Mouse (Mus musculus) limb, embryonic 13.5 days (tissue): ENCODE data around the gene Slc29a3. TPM values are rescaled to one million over a fixed set of nuclear protein-coding genes. Genes with fewer than 3 reads are reported as not detected.

ENCODE experiments used
- ATAC-seq: fragments of 200-750 bp; cut with Nextera tagmentation; 2 replicates; pipeline ENCODE4 v1.8.0; 2017; ENCODE audit warnings: low read depth, moderate number of reproducible peaks, moderate TSS enrichment; ENCODE audit not compliant: low FRiP score
- H3K27ac ChIP-seq: fragments of 300-500 bp; sonication (generic); 2 replicates; pipeline ENCODE4 v1.5.1; 2015; ENCODE audit warnings: inconsistent platforms, mild to moderate bottlenecking, moderate library complexity
- H3K27me3 ChIP-seq: fragments of 300-500 bp; sonication (generic); 2 replicates; pipeline ENCODE4 v1.6.1; 2015; ENCODE audit warnings: mild to moderate bottlenecking, inconsistent platforms
- H3K36me3 ChIP-seq: fragments of 300-500 bp; sonication (generic); 2 replicates; pipeline ENCODE4 v1.6.1; 2015; ENCODE audit warnings: inconsistent platforms, mild to moderate bottlenecking, moderate library complexity
- H3K4me1 ChIP-seq: fragments of 300-500 bp; sonication (generic); 2 replicates; pipeline ENCODE4 v1.6.1; 2015; ENCODE audit warnings: inconsistent platforms
- H3K4me2 ChIP-seq: fragments of 300-500 bp; sonication (generic); replicated peaks from 2 replicates; pipeline ENCODE4 v1.6.1; 2015; ENCODE audit warnings: inconsistent platforms, mild to moderate bottlenecking, moderate library complexity
- H3K4me3 ChIP-seq: fragments of 300-500 bp; sonication (generic); 2 replicates; pipeline ENCODE4 v1.5.1; 2015; ENCODE audit warnings: moderate library complexity, mild to moderate bottlenecking, inconsistent platforms
- H3K9ac ChIP-seq: fragments of 300-500 bp; sonication (generic); 2 replicates; pipeline ENCODE4 v1.6.1; 2015; ENCODE audit warnings: mild to moderate bottlenecking, inconsistent platforms
- H3K9me3 ChIP-seq: fragments of 300-500 bp; sonication (generic); 2 replicates; pipeline ENCODE4 v1.6.1; 2016; ENCODE audit warnings: inconsistent platforms
- WGBS: fragments of 180-500 bp; shearing (Covaris S2); methylation state at CpG from one replicate; pipeline ENCODE4 v1.1.7; 2015; 5-methylcytosine and 5-hydroxymethylcytosine counted together
- polyA plus RNA-seq: library from polyadenylated mRNA; unstranded; fragments of >200 nt; fragmentation: Nextera tagmentation; extraction: Ambion mirVana; gene quantifications from 2 replicates; pipeline ENCODE4 v1.2.1, GENCODE M21; 2015

The Slc29a3 gene
- polyA plus RNA-seq, 1 experiment from 2014 or later = 13.7 TPM

DNA sequence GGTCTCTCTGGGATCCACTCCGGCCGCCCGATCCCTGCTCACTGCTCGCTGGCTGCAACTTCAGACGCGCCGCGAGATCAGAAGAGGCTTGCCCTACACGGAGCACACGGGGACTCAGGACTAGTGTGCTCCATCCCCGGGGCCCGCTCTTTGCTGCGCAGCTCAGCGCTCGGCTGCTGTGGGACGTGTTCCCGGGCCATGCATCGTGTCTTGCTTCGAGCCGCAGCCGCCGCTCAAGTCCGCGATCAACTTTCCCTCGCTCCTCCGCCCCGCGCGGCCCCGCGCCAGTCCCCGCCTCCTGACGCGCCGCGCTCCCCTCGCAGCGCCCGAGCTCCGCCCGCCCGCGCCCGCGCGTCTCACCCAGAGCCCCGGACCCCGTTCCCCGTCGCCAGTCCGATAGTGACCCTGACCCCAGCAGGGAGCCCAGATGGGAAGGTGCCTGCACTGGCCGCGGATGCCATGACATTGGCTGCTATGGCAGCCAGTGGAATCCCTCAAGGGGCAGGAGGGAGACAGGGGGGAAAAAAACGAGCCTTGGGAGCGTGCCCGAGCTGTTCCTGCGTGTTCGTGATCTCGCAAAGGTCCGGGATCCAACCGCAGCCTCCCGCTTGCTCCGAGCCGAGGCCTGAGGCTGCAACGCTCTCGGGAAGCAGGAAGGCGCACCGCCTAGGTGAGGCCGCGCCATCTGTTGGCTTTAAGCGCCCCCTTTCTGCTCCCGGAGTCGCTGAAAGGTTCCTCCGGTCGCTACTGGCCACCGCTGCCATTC lies 65.4 kb downstream of the Slc29a3 start:
- ATAC-seq = peak; percentile 76
- WGBS = under 1% methylated on average over 75 of the region's 76 CpGs
- Histone ChIP-seq H3K4me3 (peak overlapping the region; percentile 64), H3K4me2 (peak overlapping the region; percentile 100), H3K9ac (peak overlapping the region; percentile 69), H3K4me1 (peaks cover 24% of the 10 kb centered on the region), H3K27me3 (peaks cover 89% of the 10 kb centered on the region), H3K36me3 (no peaks in the 10 kb centered on the region), H3K27ac (no peak overlapping the region), H3K9me3 (no peaks in the 10 kb centered on the region)

DNA sequence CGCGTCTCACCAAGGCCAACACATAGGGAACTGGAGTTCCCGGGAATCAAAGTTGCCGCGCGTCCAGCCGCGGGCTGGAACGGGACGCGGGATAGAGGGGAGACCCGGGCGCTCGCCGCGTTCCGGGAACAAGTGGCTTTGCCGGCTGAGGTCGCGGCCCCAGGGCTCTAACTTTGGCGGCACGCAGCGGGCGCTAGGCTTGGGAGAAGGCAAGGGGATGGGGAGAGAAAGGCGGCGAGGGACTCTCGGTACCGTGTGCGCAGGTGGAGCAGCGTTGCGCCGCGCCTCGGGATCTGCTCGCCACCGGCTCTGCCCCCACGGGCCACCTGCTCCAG lies 66.0 kb downstream of the Slc29a3 start:
- H3K27ac ChIP-seq = no peak overlapping the region
- H3K27me3 ChIP-seq = peaks cover 87% of the 10 kb centered on the region
- H3K4me1 ChIP-seq = peaks cover 19% of the 10 kb centered on the region
- peak overlapping the region; percentile 100 for H3K4me2 ChIP-seq
- under 1% methylated on average over 35 of the region's 37 CpGs for WGBS
- H3K4me3 ChIP-seq = peak overlapping the region; percentile 64
- no peak for ATAC-seq
- H3K9me3 ChIP-seq = no peaks in the 10 kb centered on the region
- H3K9ac ChIP-seq = peak overlapping the region; percentile 69
- no peaks in the 10 kb centered on the region for H3K36me3 ChIP-seq

DNA sequence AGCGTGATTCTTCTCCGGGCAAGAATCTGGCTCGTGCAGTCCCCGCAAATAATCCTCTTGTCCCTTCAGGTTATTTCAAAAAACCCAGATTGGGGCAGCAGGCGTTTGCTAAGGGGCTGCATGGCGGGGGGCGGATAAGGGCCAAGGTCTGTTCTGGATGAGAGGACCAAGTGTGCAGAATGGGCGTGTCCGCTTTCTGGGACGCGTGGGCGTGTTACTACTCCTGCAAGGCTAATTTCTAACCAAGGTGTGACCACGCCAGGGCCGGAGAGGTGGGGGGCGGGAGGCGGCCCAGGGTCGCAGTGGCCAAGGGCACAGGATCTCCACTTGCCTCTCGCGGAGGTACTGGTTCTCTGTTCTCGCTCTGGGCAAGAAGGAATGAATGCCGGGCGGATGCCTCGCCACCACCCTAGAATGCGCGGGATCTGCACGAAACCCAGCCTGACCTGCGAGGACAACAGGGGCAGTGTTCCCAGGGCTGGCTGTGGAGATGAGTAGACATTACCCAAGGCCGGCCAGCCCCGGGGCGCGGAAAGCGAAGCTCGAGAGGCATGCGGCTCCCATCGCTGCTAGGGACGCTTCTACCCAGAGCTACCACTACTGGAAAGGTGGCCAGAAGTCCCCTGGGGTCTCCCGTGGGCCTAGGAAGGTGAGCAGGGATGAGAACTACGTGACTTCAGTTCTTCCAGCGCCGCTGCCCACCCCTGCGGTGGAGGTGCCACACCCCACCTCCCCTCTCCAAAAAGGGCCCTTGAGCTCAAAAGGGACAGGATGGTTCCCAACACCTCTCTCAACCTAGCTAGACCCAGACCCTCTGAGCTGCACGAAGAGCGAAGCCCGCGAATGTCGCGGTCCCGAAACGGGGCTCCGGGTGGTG lies 66.6 kb downstream of the Slc29a3 start:
- peak overlapping the region; percentile 69; the same call in 1 of the 2 replicates for H3K9ac ChIP-seq
- WGBS = 5% methylated on average over 50 of the region's 50 CpGs

DNA sequence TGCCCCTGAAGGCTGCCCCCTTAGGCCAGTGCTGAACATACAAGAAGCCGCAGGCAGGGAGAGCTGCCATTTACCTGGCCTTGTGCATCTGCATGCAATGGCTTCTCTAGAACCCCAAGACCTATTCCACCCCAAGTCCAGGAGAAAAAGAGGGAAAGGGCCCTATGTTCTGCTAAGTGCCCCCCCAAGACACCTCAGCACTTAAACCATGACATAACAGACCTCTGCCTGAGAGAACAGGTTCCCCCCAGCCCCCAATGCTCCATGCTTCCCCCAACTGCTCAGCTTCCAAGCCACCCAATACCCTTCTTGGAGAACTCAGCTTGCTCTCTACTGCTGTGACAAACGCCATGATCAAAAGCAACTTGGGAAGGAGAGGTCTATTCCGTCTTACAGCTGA lies 73.7 kb downstream of the Slc29a3 start:
- Histone ChIP-seq H3K4me3 (no peak overlapping the region), H3K9me3 (no peaks in the 10 kb centered on the region), H3K4me2 (no peak overlapping the region), H3K27ac (no peak overlapping the region), H3K4me1 (no peaks in the 10 kb centered on the region), H3K9ac (no peak overlapping the region), H3K27me3 (peaks cover 12% of the 10 kb centered on the region), H3K36me3 (no peaks in the 10 kb centered on the region)
- WGBS = 77% methylated on average over 3 of the region's 3 CpGs
- no peak for ATAC-seq

More for the DNA sequence above, 66.6 kb downstream of the Slc29a3 start:
- Histone ChIP-seq H3K4me3 (peak overlapping the region; percentile 64), H3K4me1 (peaks cover 15% of the 10 kb centered on the region), H3K9me3 (no peaks in the 10 kb centered on the region), H3K27me3 (peaks cover 81% of the 10 kb centered on the region), H3K4me2 (peak overlapping the region; percentile 100), H3K36me3 (no peaks in the 10 kb centered on the region), H3K27ac (no peak overlapping the region)
- no peak for ATAC-seq

DNA sequence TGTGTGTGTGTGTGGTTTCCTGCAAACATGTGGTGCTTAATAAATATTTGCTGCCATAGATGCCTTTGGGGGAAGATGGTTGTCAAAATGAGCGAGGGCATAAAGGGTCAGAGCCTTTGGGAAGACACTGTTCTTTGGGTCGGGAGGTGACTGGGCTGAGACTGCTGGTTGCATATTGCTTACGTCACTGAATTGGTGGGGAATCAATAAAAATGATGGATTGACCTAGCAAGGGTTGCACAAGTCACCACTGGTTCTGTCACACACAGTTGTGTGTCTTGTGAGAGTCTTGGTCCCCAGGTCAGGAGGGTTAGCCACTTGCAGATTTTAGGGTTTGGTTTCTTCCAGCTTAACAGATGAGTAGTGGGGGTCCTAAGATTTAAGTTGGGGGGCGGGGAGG lies 75.3 kb downstream of the Slc29a3 start:
- Histone ChIP-seq H3K27ac (no peak overlapping the region), H3K27me3 (no peaks in the 10 kb centered on the region; the same call in 1 of the 2 replicates), H3K4me3 (no peak overlapping the region), H3K4me1 (no peaks in the 10 kb centered on the region), H3K9me3 (no peaks in the 10 kb centered on the region), H3K4me2 (no peak overlapping the region), H3K36me3 (no peaks in the 10 kb centered on the region), H3K9ac (no peak overlapping the region)
- no peak for ATAC-seq
- WGBS = 73% methylated on average over 4 of the region's 4 CpGs

DNA sequence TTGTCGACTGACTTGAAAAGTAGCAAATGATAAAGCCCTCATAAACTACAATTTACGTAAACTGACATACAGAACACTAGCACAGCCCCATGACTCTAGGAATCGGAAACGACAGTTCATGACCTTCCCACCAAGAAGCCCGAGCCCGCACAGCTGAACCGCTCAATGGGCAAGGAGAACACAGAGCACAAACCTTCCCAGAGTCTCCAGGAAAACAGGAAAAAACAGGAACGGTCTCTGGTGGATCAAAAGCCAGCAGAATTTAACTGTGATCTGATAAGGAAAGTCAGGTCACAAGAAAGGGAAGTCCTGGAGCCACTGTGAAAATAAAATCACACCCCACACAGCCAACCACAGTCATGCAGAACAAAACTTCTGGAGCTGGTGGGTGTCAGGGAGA lies 82.4 kb downstream of the Slc29a3 start:
- no peak for ATAC-seq
- H3K27ac ChIP-seq = no peak overlapping the region
- no peak overlapping the region for H3K4me3 ChIP-seq
- no peaks in the 10 kb centered on the region for H3K27me3 ChIP-seq
- H3K4me2 ChIP-seq = no peak overlapping the region
- WGBS = 52% methylated on average over 8 of the region's 8 CpGs
- no peaks in the 10 kb centered on the region for H3K9me3 ChIP-seq
- H3K9ac ChIP-seq = no peak overlapping the region
- H3K36me3 ChIP-seq = no peaks in the 10 kb centered on the region
- no peaks in the 10 kb centered on the region for H3K4me1 ChIP-seq

DNA sequence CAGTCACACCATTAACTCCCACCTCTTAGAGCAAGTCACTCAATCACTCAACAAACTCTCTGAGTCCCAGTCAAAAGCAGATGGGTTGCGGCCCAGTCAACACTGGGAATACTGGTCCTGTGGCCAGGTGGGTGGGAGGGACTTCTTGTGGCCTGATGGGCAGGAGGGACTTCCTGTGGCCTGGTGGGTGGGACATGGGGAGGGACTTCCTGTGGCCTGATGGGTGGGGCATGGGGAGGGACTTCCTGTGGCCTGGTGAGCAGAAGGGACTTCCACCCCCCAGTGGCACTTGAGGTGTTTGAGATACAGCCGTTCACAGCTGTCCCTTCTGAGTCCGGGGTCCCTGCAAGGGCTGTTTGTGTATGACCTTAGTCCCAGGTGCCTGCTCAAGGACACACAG lies 84.0 kb downstream of the Slc29a3 start:
- ATAC-seq = no peak
- WGBS = 85% methylated on average over 3 of the region's 3 CpGs
- H3K4me1 ChIP-seq = no peaks in the 10 kb centered on the region

More for the DNA sequence above, 84.0 kb downstream of the Slc29a3 start:
- Histone ChIP-seq H3K36me3 (no peaks in the 10 kb centered on the region), H3K4me3 (no peak overlapping the region), H3K27me3 (no peaks in the 10 kb centered on the region), H3K9me3 (no peaks in the 10 kb centered on the region), H3K4me2 (no peak overlapping the region), H3K27ac (no peak overlapping the region), H3K9ac (no peak overlapping the region)

Other genes with a start within 250 kb of the Slc29a3 start
- 1.1 TPM in 2 replicates for gene Cdh23, start 56.3 kb downstream of the Slc29a3 start, polyA plus RNA-seq
- gene Unc5b, start 78.8 kb upstream of the Slc29a3 start, polyA plus RNA-seq = 8.1 and 8.3 TPM in 2 replicates